Mouse (Mus musculus) cerebellum, postnatal 25 days (tissue): ENCODE results near the gene Tmem151a.
A peak's percentile ranks its signal among the peaks of the same experiment; 100 is the strongest.

ENCODE experiments used
- DNase-seq, 2 experiments: peaks; one replicate each; pipeline ENCODE4 v3.0.0; 2021; ENCODE audit warnings: mixed read lengths in 2 of 2

Gene Tmem151a

GRCm38 (mm10) chr19:5067040-5067799 is 18.1 kb downstream of the Tmem151a start:
- DNase-seq = no peak

DNA sequence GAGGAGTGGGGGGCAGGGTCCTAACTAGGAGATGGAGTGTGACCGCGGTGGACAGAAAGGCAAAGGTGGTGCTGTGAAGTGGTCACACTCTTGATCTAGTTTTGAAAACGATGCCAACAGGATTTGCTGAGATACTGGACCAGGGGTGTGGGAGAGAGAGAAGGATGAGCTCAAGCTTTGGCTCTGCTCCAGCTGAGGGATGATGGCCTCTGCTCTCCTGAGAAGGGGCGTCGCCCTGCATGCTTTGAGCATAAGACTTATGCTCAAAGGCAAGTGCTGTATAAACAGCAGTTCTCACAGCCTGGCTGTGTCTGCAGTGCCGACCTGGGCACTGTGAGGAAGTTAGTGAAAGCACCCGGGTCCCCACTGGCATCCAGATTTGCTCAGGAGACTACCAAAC is 20.2 kb downstream of the Tmem151a start:
- DNase-seq = no peak

DNA sequence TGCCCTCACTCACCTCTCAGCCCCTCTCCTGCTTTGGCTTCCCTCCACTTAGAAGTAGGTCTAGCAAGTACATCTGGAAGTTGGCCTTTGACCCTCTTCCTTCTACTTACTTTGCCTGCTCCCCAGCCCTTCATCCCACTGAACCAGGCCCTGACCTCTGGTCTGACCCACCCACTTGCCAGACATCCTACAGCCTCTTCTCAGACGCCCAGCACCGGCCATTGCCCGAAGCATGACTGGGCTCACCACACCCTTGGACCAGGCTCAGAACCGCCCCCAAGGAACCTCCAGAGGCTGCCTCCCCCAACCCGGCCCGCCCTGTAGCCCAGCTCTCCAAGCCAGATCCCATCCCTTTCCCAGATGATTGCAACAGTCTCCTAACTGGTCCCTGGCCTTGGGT is 22.9 kb downstream of the Tmem151a start:
- DNase-seq = no peak

DNA sequence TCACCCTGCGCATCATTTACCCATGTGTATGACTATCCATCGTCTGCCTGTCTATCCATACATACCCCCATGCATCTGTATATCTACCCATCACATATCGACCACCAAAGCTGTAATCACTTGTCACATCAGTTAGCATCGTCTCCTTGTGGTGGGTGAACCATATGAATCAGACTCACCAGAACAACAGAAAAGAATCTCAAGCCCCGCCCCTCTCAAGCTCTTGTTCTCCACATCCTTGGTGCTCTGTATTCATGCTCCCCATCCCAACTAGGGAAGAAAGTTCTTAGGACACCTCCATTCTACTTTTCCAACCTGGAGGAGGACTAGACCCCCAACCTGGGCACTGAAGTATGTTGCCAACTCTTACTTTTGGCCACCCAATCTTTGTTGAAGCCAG is 23.3 kb downstream of the Tmem151a start:
- DNase-seq = no peak

- no peak for DNase-seq
These were observed 24.7 kb downstream of the Tmem151a start for GRCm38 (mm10) chr19:5060365-5061330.

GRCm38 (mm10) chr19:5058801-5059771 is 26.2 kb downstream of the Tmem151a start:
- no peak for DNase-seq

DNA sequence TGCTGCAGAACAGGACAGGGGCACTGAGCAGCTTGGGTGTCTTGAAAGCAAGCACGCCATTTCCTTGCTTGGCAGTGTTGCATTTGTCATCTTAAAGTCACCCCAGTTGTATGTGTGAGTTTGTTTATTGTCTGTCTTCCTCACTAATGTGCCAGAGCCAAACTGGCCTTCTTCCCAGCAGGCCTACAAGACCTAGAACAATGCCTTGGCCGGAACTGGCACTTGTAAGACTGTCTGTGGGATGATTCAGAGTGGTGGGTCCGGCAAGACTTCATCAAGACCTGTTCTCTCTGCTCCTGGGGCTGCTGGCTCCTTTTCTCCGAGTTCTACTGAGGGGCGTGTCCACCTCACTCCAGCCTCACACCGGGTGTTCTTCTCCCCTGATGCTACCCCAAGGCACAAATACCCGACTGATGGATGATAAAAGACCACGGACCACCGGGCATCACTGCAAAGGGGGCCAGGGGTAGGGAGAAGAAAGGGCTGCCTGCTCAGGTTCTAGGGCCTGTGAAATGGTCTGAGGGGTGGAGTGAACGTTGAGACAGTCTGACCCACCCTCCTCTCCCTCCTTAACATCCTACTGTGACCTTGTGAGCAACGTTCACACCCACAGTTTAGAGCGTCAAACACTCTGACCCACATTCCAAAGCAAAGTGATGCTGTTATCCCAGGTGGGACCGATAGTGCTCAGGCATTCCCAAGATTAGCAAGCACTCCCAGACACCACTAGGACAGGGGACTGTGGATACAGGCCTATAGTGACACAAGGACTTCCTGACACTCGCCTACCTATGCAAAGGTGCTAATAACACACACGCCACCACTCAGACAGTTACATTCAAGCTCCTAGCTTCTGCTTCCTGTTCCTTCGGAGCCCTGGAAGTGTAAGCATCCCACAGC is 27.2 kb downstream of the Tmem151a start:
- no peak for DNase-seq

- DNase-seq = peak in 1 of 2 experiments; percentile 53
These were observed 29.1 kb downstream of the Tmem151a start for GRCm38 (mm10) chr19:5056251-5056650.

DNA sequence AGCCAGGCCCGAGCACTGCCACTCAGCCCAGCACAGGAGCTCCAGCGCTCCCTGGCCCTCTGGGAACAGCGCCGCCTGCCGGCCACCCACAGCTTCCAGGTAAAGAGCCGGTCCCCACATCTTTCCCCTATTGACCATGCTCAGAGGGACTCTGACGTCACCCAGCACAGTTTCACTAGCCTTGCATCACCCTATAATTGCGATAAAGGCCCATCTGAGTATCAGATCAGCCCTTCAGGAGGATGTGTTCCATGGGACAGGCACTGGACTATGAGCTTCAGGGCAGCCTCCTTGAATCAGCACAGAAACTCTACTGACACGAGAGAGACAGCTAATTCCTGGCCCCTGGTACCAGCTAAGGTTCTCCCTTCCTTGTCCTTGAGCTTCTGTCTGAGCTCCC is 31.4 kb downstream of the Tmem151a start:
- peak; percentile 76 to 88 for DNase-seq

GRCm38 (mm10) chr19:5052853-5053252 is 32.5 kb downstream of the Tmem151a start:
- DNase-seq = peak; percentile 75 to 82

DNA sequence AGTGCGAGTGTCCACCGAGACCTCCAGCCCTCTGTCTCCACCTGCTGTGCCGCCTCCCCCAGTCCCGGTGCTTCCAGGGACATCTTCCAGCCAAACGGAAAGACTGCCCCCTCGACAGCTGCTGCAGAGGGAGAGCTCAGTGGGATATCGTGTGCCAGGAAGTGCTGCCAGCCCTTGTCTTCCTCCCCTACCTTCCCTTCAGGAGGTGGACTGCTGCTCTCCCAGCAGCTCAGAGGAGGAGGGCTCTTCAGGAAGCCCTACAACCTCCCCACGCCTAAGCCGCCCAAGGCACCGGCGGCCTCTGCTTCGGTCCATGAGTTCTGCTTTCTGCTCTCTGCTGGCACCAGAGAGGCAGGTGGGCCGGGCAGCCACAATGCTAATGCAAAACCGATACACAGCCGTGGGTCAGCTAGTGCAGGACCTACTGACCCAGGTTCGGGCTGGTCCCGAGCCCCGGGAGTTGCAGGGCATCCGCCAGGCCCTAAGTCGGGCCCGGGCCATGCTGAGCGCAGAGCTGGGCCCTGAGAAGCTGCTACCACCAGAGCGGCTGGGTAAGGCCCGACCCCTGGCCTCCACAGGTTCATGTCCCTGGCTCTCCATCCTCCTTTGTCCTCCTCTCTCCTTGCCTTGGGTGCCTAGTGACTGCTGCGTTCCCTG is 33.0 kb downstream of the Tmem151a start:
- DNase-seq = peak; percentile 54 to 63

- peak; percentile 40 for DNase-seq
These were observed 33.8 kb downstream of the Tmem151a start for GRCm38 (mm10) chr19:5051515-5051914.

DNA sequence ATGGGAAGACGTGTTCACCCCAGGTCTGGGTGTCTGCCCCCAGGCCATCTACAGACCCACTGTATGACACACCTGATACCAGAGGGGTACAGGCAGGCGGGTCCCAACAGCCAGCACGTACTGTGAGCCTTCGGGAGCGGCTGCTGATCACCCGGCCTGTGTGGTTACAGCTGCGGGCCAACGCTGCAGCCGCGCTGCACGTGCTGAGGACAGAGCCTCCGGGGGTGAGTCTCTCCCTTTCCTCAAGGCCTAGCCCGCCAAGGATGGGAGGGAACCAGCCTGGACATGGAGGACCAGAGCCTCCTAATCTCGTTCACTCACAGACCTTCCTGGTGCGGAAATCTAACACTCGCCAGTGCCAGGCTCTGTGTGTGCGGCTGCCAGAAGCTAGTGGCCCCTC is 34.3 kb downstream of the Tmem151a start:
- DNase-seq = peak in 1 of 2 experiments; percentile 36

DNA sequence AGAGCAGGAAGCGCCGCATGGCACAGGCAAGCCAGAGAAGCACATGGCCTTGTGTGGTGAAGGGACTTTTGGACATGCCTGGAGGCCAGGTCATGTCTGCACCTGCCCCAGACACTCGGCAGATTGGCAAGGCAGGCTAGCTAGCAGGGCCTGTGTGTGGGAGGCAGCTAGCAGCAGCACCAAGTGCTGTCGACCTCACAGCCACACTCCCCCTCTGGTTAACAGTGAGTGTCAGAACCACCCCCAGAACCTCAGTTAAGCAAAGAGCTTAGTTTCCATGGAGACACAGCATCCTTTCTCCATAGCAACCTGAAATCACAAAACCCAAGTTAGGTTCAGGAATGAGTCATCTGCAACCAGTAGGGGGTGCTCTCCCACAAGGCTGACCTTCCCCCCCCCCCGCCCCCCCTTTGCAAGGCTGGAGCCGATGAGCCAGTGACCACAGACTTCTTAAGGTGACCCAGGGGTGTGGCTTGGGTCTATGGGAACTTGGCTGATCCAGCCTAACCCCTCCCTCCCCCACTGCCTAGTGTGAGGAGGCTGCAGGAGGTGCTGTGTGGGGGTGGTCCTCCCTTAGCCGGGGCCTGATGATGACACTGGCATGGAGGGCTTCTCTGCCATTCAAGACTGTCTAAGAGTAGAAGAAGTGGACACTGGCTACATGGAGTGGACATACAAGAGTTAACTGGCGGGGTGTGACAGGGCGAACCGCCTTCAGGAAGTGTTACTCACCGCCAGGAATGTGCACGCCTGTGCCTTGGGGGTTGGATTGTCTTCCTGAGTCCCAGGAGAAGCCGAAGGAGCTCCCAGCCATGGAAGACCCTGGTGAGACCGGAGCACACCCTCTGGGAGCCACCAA is 35.1 kb downstream of the Tmem151a start, which contains the start of gene Rin1:
Gene Rin1, plus strand, starts transcription at position 435 of the 859 bp plus-strand sequence.
- DNase-seq = peak in 1 of 2 experiments; percentile 60

DNA sequence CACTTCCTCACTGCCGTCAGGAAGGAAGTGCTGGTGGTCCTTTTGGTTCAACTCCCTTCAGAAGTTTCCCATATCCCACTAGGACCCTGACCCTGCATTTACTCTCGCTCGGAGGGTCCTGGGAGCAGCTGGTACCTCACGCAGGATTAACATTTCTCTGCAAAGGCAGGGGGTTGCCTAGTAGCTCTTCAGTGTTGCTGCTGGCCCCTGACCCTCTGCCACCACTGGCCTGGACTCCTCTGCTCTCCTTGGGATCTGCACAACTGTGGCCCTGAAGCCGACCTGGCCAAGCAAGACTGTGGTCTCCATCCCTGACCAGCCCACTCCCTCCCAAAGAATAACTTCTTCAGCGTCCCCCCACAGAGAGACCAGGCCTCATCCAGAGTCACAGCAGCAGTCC is 36.0 kb downstream of the Tmem151a start:
- DNase-seq = no peak

DNA sequence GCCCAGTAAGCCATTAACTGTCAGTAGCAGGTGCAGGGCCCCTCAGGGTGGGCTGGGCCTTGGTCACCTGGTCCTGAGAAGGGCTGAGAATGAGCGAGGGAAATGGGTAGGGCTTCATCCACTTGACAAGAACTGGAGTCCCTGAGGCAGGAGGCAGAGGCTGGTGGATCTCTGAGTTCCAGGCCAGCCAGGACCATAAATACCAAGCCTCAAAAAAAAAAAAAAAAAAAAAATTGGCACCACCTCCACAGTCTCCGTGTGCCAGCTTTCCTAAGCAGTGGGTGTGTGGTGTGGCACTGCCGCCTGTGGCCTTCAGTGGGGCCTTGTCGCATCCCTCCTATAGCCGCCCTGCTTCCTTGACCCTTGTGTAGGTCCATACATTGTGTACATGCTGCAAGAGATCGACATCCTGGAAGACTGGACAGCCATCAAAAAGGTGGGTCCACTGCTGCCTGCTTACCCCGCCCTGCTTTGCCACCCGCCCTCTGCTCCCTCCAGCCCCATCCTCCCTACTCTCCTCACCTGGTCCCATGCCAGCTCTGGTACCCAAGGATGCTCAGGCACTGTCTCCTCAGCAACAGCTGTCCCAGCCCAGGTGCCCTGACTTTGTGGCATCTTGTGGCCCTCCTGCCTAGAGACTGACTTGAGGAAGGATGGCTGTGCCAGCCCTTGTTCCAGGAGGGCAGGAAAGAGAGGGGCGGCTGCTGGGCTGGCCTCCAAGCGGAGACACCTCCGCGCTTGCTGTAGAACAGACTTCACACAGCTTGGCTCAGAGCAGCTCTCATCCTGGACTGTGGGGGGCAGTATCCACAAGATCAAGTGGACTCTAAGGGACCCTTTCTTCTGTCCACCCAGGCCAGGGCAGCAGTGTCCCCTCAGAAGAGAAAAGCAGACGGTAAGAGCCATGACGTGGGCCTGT is 36.9 kb downstream of the Tmem151a start:
- DNase-seq = peak in 1 of 2 experiments; percentile 42

DNA sequence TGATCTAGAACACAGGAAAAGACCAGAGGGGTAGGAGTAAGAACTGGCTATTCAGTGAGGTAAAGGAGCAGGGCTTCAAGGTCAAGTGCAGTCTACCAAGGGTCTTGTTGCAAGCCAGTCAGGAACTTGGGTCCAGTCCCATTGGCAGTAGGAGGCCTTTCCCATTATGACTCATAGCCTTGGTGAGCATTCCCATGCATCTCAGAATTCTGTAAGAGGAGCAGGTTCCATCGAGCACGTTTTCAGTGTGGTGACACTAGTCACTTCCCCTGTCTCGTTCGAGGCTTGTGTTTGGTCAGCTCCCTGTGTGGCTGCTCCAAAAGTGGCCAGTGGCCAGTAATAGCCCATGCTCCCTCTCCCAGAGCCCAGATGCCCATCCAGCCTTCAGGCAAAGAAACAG is 39.8 kb downstream of the Tmem151a start:
- DNase-seq = peak in 1 of 2 experiments; percentile 40

GRCm38 (mm10) chr19:5041588-5041987 is 43.7 kb downstream of the Tmem151a start:
- DNase-seq = no peak
